Mouse (Mus musculus) hindbrain, embryonic 11.5 days (tissue): Measurements from ENCODE around the gene Isg20. TPM values are rescaled to one million over a fixed set of nuclear protein-coding genes. Genes with fewer than 3 reads are reported as not detected.

ENCODE experiments used
- ATAC-seq: fragments of 200-750 bp; cut with Nextera tagmentation; 2 replicates; pipeline ENCODE4 v1.8.0; 2017; ENCODE audit warnings: mild to moderate bottlenecking, moderate TSS enrichment, moderate library complexity; ENCODE audit not compliant: low FRiP score
- DNase-seq: peaks from one replicate; pipeline ENCODE4 v3.0.0-alpha.2; 2015; ENCODE audit warnings: low spot score
- H3K27ac ChIP-seq: fragments of 300-500 bp; sonication (generic); 2 replicates; pipeline ENCODE4 v1.5.1; 2014; ENCODE audit warnings: mild to moderate bottlenecking, low read depth, low read length
- H3K27me3 ChIP-seq: fragments of 300-500 bp; sonication (generic); 2 replicates; pipeline ENCODE4 v1.6.1; 2014; ENCODE audit warnings: mild to moderate bottlenecking, low read length, moderate library complexity, mixed read lengths; ENCODE audit not compliant: control insufficient read depth, insufficient read depth
- H3K36me3 ChIP-seq: fragments of 300-500 bp; sonication (generic); 2 replicates; pipeline ENCODE4 v1.6.1; 2014; ENCODE audit warnings: mild to moderate bottlenecking, low read length, moderate library complexity, mixed read lengths; ENCODE audit not compliant: control insufficient read depth, insufficient read depth
- H3K4me1 ChIP-seq: fragments of 300-500 bp; sonication (generic); replicated peaks from 2 replicates; pipeline ENCODE4 v1.6.1; 2014; ENCODE audit warnings: low read length, mixed read lengths; ENCODE audit not compliant: control insufficient read depth, insufficient read depth
- H3K4me2 ChIP-seq: fragments of 300-500 bp; sonication (generic); replicated peaks from 2 replicates; pipeline ENCODE4 v1.6.1; 2014; ENCODE audit warnings: mild to moderate bottlenecking, low read depth, low read length
- H3K4me3 ChIP-seq: fragments of 300-500 bp; sonication (generic); 2 replicates; pipeline ENCODE4 v1.5.1; 2014; ENCODE audit warnings: low read depth, low read length
- H3K9ac ChIP-seq: fragments of 300-500 bp; sonication (generic); 2 replicates; pipeline ENCODE4 v1.6.1; 2014; ENCODE audit warnings: low read depth, low read length
- H3K9me3 ChIP-seq: fragments of 300-500 bp; sonication (generic); 2 replicates; pipeline ENCODE4 v1.6.1; 2016; ENCODE audit warnings: low read length; ENCODE audit not compliant: control insufficient read depth
- WGBS: fragments of 180-500 bp; shearing (Covaris S2); extraction: QIAGEN DNeasy Blood & Tissue Kit; methylation state at CpG from one replicate; pipeline ENCODE4 v1.1.7; 2014; 5-methylcytosine and 5-hydroxymethylcytosine counted together
- polyA plus RNA-seq: library from polyadenylated mRNA; unstranded; fragments of >200 nt; fragmentation: Nextera tagmentation; extraction: Ambion mirVana; gene quantifications from 2 replicates; pipeline ENCODE4 v1.2.1, GENCODE M21; 2014

The Isg20 gene
- polyA plus RNA-seq, 1 experiment from 2014 or later: 0.56 TPM

DNA sequence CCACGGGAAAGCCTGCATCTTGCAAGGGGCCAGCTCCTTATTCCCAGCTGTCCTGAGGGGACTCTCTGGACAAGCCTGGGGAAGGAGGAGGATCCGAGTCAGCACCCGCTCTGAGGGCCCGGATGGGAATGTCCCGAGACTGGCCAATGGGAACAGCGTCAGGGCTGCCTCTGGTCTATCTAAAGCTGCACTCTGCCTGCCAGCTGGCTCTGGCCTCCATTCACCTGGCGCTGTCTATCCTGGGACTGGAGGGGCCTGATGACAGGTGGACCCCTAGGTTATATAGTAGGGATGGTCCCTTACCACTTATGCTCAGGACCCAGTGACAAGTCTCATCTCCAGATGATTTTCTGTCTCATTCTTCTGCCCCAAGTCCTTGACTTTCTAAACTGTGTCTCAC, 11.6 kb downstream of the Isg20 start:
- no peaks in the 10 kb centered on the region for H3K9me3 ChIP-seq
- WGBS: 76% methylated on average over 7 of the region's 7 CpGs
- ATAC-seq (no peak), DNase-seq (no peak)
- H3K36me3 ChIP-seq: no peaks in the 10 kb centered on the region
- no peak overlapping the region for H3K4me2 ChIP-seq
- no peaks in the 10 kb centered on the region for H3K4me1 ChIP-seq
- H3K27me3 ChIP-seq: no peaks in the 10 kb centered on the region
- no peak overlapping the region for H3K4me3 ChIP-seq
- H3K27ac ChIP-seq: no peak overlapping the region
- no peak overlapping the region for H3K9ac ChIP-seq

DNA sequence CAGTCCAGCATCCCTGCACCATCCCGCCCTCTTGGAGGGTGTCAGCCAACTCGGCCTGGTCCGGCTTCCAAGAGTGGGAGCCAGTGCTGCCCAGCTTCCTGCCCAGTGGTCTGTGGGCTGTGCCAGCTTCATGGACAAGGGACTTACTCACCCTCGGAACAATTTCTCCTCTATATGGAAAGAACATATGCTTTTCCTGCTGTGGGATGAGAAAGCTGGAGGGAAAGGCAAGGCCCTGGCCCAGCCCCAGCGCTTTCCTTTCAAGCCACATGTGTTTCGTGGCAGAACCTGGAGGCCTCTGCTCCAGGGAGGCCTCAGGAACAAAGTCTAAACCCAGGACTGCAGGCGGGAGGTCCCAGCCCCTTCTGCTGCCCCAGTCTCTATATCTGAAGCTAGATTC, 12.5 kb downstream of the Isg20 start:
- DNase-seq (no peak), ATAC-seq (no peak)
- no peaks in the 10 kb centered on the region for H3K4me1 ChIP-seq
- no peaks in the 10 kb centered on the region for H3K9me3 ChIP-seq
- no peak overlapping the region for H3K4me3 ChIP-seq
- no peaks in the 10 kb centered on the region for H3K27me3 ChIP-seq
- 77% methylated on average over 7 of the region's 7 CpGs for WGBS
- no peak overlapping the region for H3K27ac ChIP-seq
- no peak overlapping the region for H3K4me2 ChIP-seq
- no peaks in the 10 kb centered on the region for H3K36me3 ChIP-seq
- no peak overlapping the region for H3K9ac ChIP-seq

DNA sequence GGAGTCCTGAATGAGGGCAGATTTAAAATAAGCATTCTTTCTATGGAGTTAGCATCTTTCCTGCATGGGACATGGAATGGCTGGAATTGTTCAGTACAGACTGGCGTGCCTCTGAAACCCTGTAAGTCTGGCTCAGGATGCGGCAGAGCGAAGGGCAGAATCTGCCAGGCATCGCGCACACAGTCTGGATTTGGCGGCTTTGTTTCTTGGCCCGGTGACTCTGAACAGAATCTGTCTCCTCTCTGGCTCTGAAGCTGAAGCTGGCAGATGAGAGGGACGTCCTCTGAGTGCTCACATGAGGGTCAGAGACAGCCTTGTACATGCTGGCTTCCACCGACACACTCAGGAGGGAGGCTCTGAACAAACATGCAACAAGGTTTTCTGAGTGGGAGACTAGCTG, 12.9 kb downstream of the Isg20 start:
- Histone ChIP-seq H3K9me3 (no peaks in the 10 kb centered on the region), H3K4me1 (no peaks in the 10 kb centered on the region), H3K27me3 (no peaks in the 10 kb centered on the region), H3K4me2 (no peak overlapping the region), H3K27ac (no peak overlapping the region), H3K36me3 (no peaks in the 10 kb centered on the region), H3K4me3 (no peak overlapping the region), H3K9ac (no peak overlapping the region)
- no peak for DNase-seq
- no peak for ATAC-seq
- WGBS: 85% methylated on average over 9 of the region's 9 CpGs

DNA sequence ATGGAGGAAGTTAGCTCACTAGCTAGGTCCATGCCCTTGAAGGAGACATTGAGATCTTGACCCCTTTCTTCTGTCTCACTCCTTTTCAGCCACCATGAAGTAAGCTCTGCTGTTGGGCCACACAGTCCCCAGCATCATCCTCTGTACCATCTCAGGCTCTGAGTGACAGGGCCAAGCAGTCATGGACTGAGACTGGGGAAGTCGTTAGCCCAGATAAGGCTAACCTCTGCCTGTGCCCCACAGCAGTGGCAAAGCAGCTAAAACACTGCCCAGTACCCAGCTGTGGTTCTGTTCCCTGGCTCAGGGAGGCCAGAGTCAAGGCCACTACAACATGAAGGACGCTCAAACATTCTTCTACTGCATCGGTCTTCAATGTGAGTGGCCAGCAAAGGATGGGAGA, 14.0 kb downstream of the Isg20 start:
- Histone ChIP-seq H3K4me1 (no peaks in the 10 kb centered on the region), H3K4me2 (no peak overlapping the region), H3K9me3 (no peaks in the 10 kb centered on the region), H3K4me3 (no peak overlapping the region), H3K27me3 (no peaks in the 10 kb centered on the region), H3K27ac (no peak overlapping the region), H3K36me3 (no peaks in the 10 kb centered on the region), H3K9ac (no peak overlapping the region)
- 83% methylated on average over 3 of the region's 3 CpGs for WGBS
- ATAC-seq: no peak
- no peak for DNase-seq

DNA sequence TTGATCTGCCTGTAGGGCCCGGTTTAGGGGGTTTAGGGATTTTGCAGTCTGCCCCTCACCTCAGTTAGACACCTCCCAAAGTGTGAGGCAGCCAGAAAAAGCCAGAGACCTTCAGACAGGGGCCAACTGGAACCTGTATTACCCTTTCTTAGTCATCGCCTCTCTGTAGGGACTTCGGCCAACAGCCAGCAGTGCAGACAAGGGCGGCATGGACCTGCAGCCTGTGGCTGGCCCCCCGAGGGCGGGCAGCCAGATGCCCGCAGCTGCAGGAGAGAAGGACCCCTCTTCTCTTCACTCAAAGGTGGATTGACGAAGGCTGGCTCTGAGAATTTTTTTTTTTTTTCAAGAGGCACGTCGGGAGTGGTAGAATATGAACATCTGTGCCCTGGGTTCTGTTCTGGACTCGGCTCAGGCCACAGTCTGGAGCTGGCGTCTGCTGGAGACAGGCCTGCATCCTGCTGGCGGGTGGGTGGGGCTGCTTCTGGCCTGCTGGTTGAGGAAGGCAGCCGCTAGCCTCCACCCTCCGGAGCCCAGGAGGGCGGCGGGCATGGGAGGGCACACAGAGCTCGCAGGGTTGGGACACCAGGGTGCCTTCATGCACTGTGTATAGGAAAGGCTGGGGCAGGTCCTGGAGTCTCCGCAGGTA, 25.9 kb downstream of the Isg20 start:
- WGBS: 61% methylated on average over 19 of the region's 19 CpGs
- H3K9ac ChIP-seq: no peak overlapping the region
- H3K4me1 ChIP-seq: no peaks in the 10 kb centered on the region
- H3K27me3 ChIP-seq: no peaks in the 10 kb centered on the region
- H3K27ac ChIP-seq: no peak overlapping the region
- no peak overlapping the region for H3K4me2 ChIP-seq
- H3K36me3 ChIP-seq: no peaks in the 10 kb centered on the region
- ATAC-seq: no peak
- H3K9me3 ChIP-seq: no peaks in the 10 kb centered on the region
- no peak overlapping the region for H3K4me3 ChIP-seq
- DNase-seq: no peak

DNA sequence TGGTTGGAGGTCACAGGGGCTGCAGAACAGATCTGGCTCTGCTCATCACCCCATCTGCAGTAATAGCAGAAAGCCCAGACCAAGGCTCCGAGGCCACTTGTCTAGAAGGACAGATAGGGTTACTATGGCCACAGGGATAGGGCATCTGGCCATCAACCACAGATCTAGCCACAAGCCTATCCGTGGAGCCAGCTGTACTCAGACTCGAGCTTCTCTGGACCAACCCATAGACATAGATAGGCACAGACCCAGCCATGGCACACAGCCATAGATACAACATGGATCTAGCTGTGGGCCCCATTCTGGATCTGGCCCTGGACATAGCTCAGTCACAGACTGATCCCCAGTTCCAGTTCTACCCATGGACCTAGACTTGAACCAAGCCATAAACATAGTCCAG, 27.7 kb downstream of the Isg20 start:
- Histone ChIP-seq H3K9ac (no peak overlapping the region), H3K4me2 (no peak overlapping the region), H3K4me1 (no peaks in the 10 kb centered on the region), H3K4me3 (no peak overlapping the region), H3K27ac (no peak overlapping the region), H3K36me3 (no peaks in the 10 kb centered on the region), H3K27me3 (no peaks in the 10 kb centered on the region), H3K9me3 (no peaks in the 10 kb centered on the region)
- 93% methylated on average over 3 of the region's 3 CpGs for WGBS
- DNase-seq (no peak), ATAC-seq (no peak)

DNA sequence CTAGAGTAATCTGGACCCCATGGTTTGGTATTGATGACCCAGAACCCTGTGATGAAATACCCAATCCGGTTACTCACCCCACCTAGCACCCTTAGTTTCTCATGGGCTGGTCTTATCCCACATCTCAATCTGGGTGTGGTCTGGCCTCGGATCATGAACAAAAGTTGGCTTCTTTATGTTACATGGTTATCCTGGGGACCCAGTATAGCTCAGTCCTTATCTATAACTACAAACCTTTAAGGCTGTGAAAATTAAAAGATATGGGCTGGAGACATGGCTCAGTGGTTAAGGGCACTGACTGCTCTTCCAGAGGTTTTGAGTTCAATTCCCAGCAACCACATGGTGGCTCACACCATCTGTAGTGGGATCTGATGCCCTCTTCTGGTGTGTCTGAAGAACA, 29.3 kb downstream of the Isg20 start:
- Histone ChIP-seq H3K9me3 (no peaks in the 10 kb centered on the region), H3K9ac (no peak overlapping the region), H3K4me2 (no peak overlapping the region), H3K4me3 (no peak overlapping the region), H3K27ac (no peak overlapping the region), H3K36me3 (no peaks in the 10 kb centered on the region), H3K4me1 (no peaks in the 10 kb centered on the region), H3K27me3 (no peaks in the 10 kb centered on the region)
- WGBS: 92% methylated on average over 2 of the region's 2 CpGs
- DNase-seq (no peak), ATAC-seq (no peak)

DNA sequence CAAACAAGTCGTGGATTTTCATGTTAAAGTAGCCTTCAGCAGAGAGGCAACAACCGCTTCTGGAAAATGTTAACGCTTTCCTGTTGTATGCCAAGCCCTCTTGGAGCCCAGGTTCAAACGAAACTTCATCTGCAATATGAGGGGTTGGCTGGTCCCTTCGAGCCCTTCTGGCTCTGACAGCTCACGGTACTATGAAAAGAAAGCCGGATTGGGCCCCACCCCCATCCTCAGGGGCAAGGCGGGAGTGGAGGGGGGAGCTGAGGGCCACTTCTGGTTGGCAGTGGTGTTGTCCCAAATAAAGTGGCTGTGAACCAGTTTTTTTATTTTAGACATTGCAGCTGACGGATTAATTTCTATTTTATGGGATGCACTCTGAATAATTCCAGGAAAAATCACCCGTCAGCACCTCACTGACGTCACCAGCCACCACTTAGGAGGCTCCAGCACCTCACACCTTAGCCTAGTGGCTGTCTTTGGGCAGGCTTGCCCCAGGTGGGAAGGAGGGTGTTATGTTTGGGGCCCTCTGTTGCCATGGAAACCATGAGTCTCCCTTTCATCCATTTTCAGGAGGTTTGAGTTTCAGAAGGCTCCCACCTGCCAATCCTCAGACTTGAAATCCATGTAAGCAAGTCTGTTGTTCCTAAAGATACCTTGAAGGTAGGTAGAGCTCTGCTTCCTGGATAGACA, 40.8 kb downstream of the Isg20 start:
- no peaks in the 10 kb centered on the region for H3K36me3 ChIP-seq
- WGBS: 36% methylated on average over 11 of the region's 11 CpGs
- no peak overlapping the region for H3K9ac ChIP-seq
- DNase-seq (peak; percentile 11), ATAC-seq (no peak)
- H3K4me2 ChIP-seq: no peak overlapping the region
- H3K4me3 ChIP-seq: no peak overlapping the region
- H3K27ac ChIP-seq: no peak overlapping the region
- H3K4me1 ChIP-seq: no peaks in the 10 kb centered on the region
- no peaks in the 10 kb centered on the region for H3K9me3 ChIP-seq
- H3K27me3 ChIP-seq: no peaks in the 10 kb centered on the region

DNA sequence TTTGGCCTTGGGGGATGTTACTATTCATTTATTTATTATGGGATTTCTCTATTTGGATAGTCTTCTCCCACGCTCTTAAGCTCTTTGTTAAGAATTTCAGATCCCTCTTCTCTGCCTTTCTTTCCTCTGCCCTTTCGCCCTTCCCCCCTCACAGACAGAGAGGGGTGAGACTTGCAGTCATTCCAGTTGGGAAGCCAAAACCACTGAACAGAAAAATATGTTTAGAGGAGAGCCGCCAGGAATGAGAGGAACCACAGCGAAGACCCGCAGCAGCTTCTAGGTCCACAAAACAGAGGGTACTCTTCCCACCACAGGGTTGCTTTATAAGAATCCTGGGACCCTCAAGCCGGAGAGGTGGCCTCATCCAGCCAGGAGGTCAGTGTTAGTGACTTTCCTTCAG, 41.4 kb downstream of the Isg20 start:
- Histone ChIP-seq H3K4me1 (no peaks in the 10 kb centered on the region), H3K4me3 (no peak overlapping the region), H3K9ac (no peak overlapping the region), H3K27me3 (no peaks in the 10 kb centered on the region), H3K4me2 (no peak overlapping the region), H3K9me3 (no peaks in the 10 kb centered on the region), H3K27ac (no peak overlapping the region), H3K36me3 (no peaks in the 10 kb centered on the region)
- ATAC-seq (no peak), DNase-seq (no peak)
- WGBS: 84% methylated on average over 6 of the region's 6 CpGs
